Mouse (Mus musculus) kidney, postnatal 25 days (tissue): ENCODE data around the gene Pdap1.
"Not testable (repeated sequence)": the region's sequence is repeated elsewhere in the genome, so short reads cannot be mapped to it uniquely, and the experiment has no call there.

Experiments
- DNase-seq, 2 experiments: peaks; one replicate each; pipeline ENCODE4 v3.0.0; 2021; ENCODE audit warnings: mixed read lengths in 2 of 2

Gene Pdap1

GRCm38 (mm10) chr5:145139571-145140519 lies at the start of gene Pdap1, which contains the start of gene Bud31:
Gene Pdap1 (minus strand): TSS chr5:145140238.
Gene Bud31 (plus strand): TSS chr5:145140362.
- DNase-seq, result peak; percentile 94 to 96

GRCm38 (mm10) chr5:145189416-145189815 lies 49.4 kb upstream of the Pdap1 start:
- DNase-seq, result no peak

GRCm38 (mm10) chr5:145185244-145185643 lies 45.2 kb upstream of the Pdap1 start:
- no peak for DNase-seq

GRCm38 (mm10) chr5:145178461-145178980 lies 38.5 kb upstream of the Pdap1 start:
- no peak for DNase-seq

GRCm38 (mm10) chr5:145167306-145167661 lies 27.2 kb upstream of the Pdap1 start:
- DNase-seq, result no peak

- DNase-seq, result peak; percentile 100
Observed at GRCm38 (mm10) chr5:145166536-145167305, 26.7 kb upstream of the Pdap1 start, which contains the start of the genes Ptcd1 and Cpsf4. Gene Ptcd1 (minus strand): TSS chr5:145167108. Gene Cpsf4 (plus strand): TSS chr5:145167213.

- no peak for DNase-seq
Observed at GRCm38 (mm10) chr5:145165184-145165583, 25.1 kb upstream of the Pdap1 start.

- peak in 1 of 2 experiments; percentile 37 for DNase-seq
Observed at GRCm38 (mm10) chr5:145164710-145165109, 24.7 kb upstream of the Pdap1 start.

- peak in 1 of 2 experiments; percentile 18 for DNase-seq
Observed at GRCm38 (mm10) chr5:145161361-145161760, 21.3 kb upstream of the Pdap1 start.

GRCm38 (mm10) chr5:145152690-145153089 lies 12.7 kb upstream of the Pdap1 start:
- DNase-seq, result no peak

GRCm38 (mm10) chr5:145149294-145149693 lies 9.3 kb upstream of the Pdap1 start:
- no peak for DNase-seq

GRCm38 (mm10) chr5:145147748-145148147 lies 7.7 kb upstream of the Pdap1 start:
- DNase-seq, result peak; percentile 51 to 78

- DNase-seq, result no peak
Observed at GRCm38 (mm10) chr5:145140611-145141010, 573 bp upstream of the Pdap1 start.

GRCm38 (mm10) chr5:145138836-145139235 lies 1.2 kb downstream of the Pdap1 start:
- no peak for DNase-seq

- peak in 1 of 2 experiments; percentile 7 for DNase-seq
Observed at GRCm38 (mm10) chr5:145133275-145133674, 6.8 kb downstream of the Pdap1 start.

GRCm38 (mm10) chr5:145130995-145131394 lies 9.0 kb downstream of the Pdap1 start:
- DNase-seq, result no peak

GRCm38 (mm10) chr5:145130191-145130590 lies 9.8 kb downstream of the Pdap1 start:
- DNase-seq, result no peak

GRCm38 (mm10) chr5:145129773-145130172 lies 10.3 kb downstream of the Pdap1 start:
- not testable (repeated sequence) for DNase-seq

GRCm38 (mm10) chr5:145129124-145129523 lies 10.9 kb downstream of the Pdap1 start:
- DNase-seq, result peak; percentile 49 to 65

- no peak for DNase-seq
Observed at GRCm38 (mm10) chr5:145126580-145126979, 13.5 kb downstream of the Pdap1 start.

GRCm38 (mm10) chr5:145123396-145123795 lies 16.6 kb downstream of the Pdap1 start:
- DNase-seq, result no peak

- DNase-seq, result no peak
Observed at GRCm38 (mm10) chr5:145120921-145121320, 19.1 kb downstream of the Pdap1 start.

GRCm38 (mm10) chr5:145119385-145119784 lies 20.7 kb downstream of the Pdap1 start:
- no peak for DNase-seq
